Mouse (Mus musculus): ENCODE results near the gene Slc2a9. TPM values are rescaled to one million over a fixed set of nuclear protein-coding genes. Genes with fewer than 3 reads are reported as not detected.

The Slc2a9 gene
- polyA plus RNA-seq, 1 experiment: not detected

DNA sequence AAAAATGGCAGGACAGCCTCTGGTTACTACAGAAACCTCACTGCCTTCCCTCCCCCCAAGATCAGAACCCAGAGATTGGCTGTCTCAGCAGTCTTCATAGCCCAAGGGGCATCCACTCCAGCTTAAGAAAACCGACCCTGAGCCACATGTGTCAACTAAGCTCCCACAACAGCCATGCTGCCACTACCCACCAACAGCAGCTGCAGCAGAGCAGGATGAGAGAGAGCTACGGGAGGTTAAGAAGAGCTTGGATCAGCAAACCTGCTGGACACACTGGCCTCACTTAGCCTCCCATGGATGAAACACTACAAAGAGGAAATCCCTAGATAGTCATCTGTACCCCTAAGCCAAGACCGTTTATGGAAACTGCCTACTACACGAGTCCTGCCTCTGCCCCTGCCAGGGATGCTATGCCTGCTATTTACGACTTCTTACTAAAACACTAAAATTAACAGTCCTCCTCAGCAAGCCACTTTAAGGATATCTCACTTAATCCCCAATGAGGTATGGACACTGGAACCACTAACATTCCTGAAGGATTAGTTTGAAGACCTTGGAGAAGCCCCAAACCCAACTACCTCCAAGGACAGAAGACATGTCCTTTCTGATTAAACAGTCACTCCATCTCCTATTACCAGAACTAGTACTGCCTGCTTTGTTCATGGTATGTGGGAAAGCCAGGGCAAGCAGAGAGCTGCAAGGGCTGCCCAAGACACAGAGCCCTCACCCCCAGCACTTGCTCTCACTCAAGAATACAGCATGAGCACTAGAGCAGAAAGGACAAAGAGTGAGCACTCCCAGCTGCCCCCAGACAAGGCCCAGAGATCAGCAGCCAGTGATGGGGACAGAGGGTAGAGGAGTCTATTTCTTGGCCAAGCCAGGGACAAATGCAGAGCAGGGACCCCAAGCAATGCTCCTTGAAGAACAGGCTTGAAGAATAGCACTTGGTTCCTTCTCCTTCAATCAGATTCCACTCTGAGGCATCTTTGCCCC lies 41.8 kb upstream of the Slc2a9 start:
- Histone ChIP-seq H3K4me1 (ENCODE audit: control insufficient read depth, insufficient read depth, low read length) (no peaks in the 10 kb centered on the region), H3K4me3 (ENCODE audit: low read depth, low read length) (no peak overlapping the region), H3K9ac (ENCODE audit: low read depth, poor library complexity, severe bottlenecking) (no peak overlapping the region), H3K27ac (ENCODE audit: insufficient read depth, low read length) (no peak overlapping the region), H3K36me3 (ENCODE audit: control insufficient read depth, insufficient read depth, low read length, poor library complexity, severe bottlenecking) (peaks cover 47% of the 10 kb centered on the region), H3K9me3 (replicated peaks; ENCODE audit: control insufficient read depth, insufficient read depth, low read length, poor library complexity, severe bottlenecking) (no peaks in the 10 kb centered on the region), H3K27me3 (ENCODE audit: control insufficient read depth, insufficient read depth, low read length, poor library complexity, severe bottlenecking) (no peaks in the 10 kb centered on the region)
- no peak for TF ChIP-seq POLR2A (IDR thresholded peaks at IDR 0.05; ENCODE audit: insufficient read depth, low read length)
- TF ChIP-seq CTCF (IDR thresholded peaks at IDR 0.05; ENCODE audit: low read depth, low read length): no peak
- no peak for TF ChIP-seq EP300 (IDR thresholded peaks at IDR 0.05; ENCODE audit: insufficient read depth, low read depth, low read length)

- Histone ChIP-seq H3K27ac (ENCODE audit: insufficient read depth, low read length) (no peak overlapping the region), H3K4me1 (ENCODE audit: control insufficient read depth, insufficient read depth, low read length) (no peaks in the 10 kb centered on the region), H3K36me3 (ENCODE audit: control insufficient read depth, insufficient read depth, low read length, poor library complexity, severe bottlenecking) (peaks cover 54% of the 10 kb centered on the region), H3K9ac (ENCODE audit: low read depth, poor library complexity, severe bottlenecking) (no peak overlapping the region), H3K27me3 (ENCODE audit: control insufficient read depth, insufficient read depth, low read length, poor library complexity, severe bottlenecking) (no peaks in the 10 kb centered on the region), H3K4me3 (ENCODE audit: low read depth, low read length) (no peak overlapping the region), H3K9me3 (replicated peaks; ENCODE audit: control insufficient read depth, insufficient read depth, low read length, poor library complexity, severe bottlenecking) (no peaks in the 10 kb centered on the region)
- TF ChIP-seq POLR2A (IDR thresholded peaks at IDR 0.05; ENCODE audit: insufficient read depth, low read length): no peak
- no peak for TF ChIP-seq EP300 (IDR thresholded peaks at IDR 0.05; ENCODE audit: insufficient read depth, low read depth, low read length)
- TF ChIP-seq CTCF (IDR thresholded peaks at IDR 0.05; ENCODE audit: low read depth, low read length): no peak
Observed at GRCm38 (mm10) chr5:38543496-38544217, 40.7 kb upstream of the Slc2a9 start.

DNA sequence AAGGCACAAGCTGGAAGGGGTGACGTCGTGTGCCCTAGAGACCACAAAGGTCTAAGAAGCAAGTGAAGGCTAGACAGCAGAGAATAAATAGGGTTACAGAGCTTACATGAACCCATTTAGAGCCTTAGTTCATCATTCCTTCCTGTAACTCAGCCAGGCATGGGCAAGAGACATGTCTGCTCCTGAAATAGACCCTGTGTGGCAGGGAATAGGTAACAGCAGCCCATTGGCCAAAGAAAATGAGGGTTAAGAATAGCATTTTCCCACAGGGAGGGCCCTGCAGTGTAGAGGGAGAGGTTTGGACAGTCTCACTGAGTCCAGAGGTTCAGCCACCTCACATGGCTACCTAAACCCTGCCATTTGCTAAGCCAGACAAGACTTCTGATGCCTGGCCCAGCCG lies 38.8 kb upstream of the Slc2a9 start:
- H3K27ac ChIP-seq (ENCODE audit: insufficient read depth, low read length): no peak overlapping the region
- H3K36me3 ChIP-seq (ENCODE audit: control insufficient read depth, insufficient read depth, low read length, poor library complexity, severe bottlenecking): peaks cover 62% of the 10 kb centered on the region
- no peaks in the 10 kb centered on the region for H3K4me1 ChIP-seq (ENCODE audit: control insufficient read depth, insufficient read depth, low read length)
- TF ChIP-seq CTCF (IDR thresholded peaks at IDR 0.05; ENCODE audit: low read depth, low read length): no peak
- no peak overlapping the region for H3K4me3 ChIP-seq (ENCODE audit: low read depth, low read length)
- H3K9me3 ChIP-seq (replicated peaks; ENCODE audit: control insufficient read depth, insufficient read depth, low read length, poor library complexity, severe bottlenecking): no peaks in the 10 kb centered on the region
- H3K27me3 ChIP-seq (ENCODE audit: control insufficient read depth, insufficient read depth, low read length, poor library complexity, severe bottlenecking): no peaks in the 10 kb centered on the region
- no peak overlapping the region for H3K9ac ChIP-seq (ENCODE audit: low read depth, poor library complexity, severe bottlenecking)

- H3K9me3 ChIP-seq (replicated peaks; ENCODE audit: control insufficient read depth, insufficient read depth, low read length, poor library complexity, severe bottlenecking): no peaks in the 10 kb centered on the region
- H3K27me3 ChIP-seq (ENCODE audit: control insufficient read depth, insufficient read depth, low read length, poor library complexity, severe bottlenecking): no peaks in the 10 kb centered on the region
- H3K4me1 ChIP-seq (ENCODE audit: control insufficient read depth, insufficient read depth, low read length): no peaks in the 10 kb centered on the region
- no peak overlapping the region for H3K27ac ChIP-seq (ENCODE audit: insufficient read depth, low read length)
- TF ChIP-seq EP300 (IDR thresholded peaks at IDR 0.05; ENCODE audit: insufficient read depth, low read depth, low read length) (no peak), CTCF (IDR thresholded peaks at IDR 0.05; ENCODE audit: low read depth, low read length) (no peak), POLR2A (IDR thresholded peaks at IDR 0.05; ENCODE audit: insufficient read depth, low read length) (no peak)
- no peak overlapping the region for H3K4me3 ChIP-seq (ENCODE audit: low read depth, low read length)
- H3K9ac ChIP-seq (ENCODE audit: low read depth, poor library complexity, severe bottlenecking): no peak overlapping the region
- peaks cover 67% of the 10 kb centered on the region for H3K36me3 ChIP-seq (ENCODE audit: control insufficient read depth, insufficient read depth, low read length, poor library complexity, severe bottlenecking)
Observed at GRCm38 (mm10) chr5:38540898-38541297, 38.0 kb upstream of the Slc2a9 start.

DNA sequence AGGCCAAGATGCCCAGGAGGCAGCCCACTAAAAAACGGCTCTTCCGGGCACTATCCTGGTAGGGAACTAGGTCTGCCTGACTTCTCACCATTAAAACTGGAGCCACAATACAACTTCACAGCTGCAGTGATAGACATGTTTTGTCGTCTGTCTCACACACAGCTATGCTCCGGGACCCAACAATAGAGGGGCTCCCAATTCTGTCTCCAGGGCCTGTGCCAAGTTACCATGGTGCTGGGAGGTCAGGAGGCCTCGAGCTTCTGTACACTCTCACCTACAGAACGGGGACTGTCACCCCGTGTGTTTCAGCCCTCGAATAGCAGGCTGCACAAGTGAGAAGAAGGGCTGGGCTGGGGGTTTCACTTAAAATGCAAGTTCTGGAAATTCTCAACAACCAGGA lies 35.6 kb upstream of the Slc2a9 start:
- no peak overlapping the region for H3K4me3 ChIP-seq (ENCODE audit: low read depth, low read length)
- H3K9me3 ChIP-seq (replicated peaks; ENCODE audit: control insufficient read depth, insufficient read depth, low read length, poor library complexity, severe bottlenecking): no peaks in the 10 kb centered on the region
- H3K9ac ChIP-seq (ENCODE audit: low read depth, poor library complexity, severe bottlenecking): no peak overlapping the region
- TF ChIP-seq CTCF (IDR thresholded peaks at IDR 0.05; ENCODE audit: low read depth, low read length) (no peak), EP300 (IDR thresholded peaks at IDR 0.05; ENCODE audit: insufficient read depth, low read depth, low read length) (no peak), POLR2A (IDR thresholded peaks at IDR 0.05; ENCODE audit: insufficient read depth, low read length) (no peak)
- no peak overlapping the region for H3K27ac ChIP-seq (ENCODE audit: insufficient read depth, low read length)
- H3K36me3 ChIP-seq (ENCODE audit: control insufficient read depth, insufficient read depth, low read length, poor library complexity, severe bottlenecking): peaks cover 69% of the 10 kb centered on the region
- no peaks in the 10 kb centered on the region for H3K27me3 ChIP-seq (ENCODE audit: control insufficient read depth, insufficient read depth, low read length, poor library complexity, severe bottlenecking)
- H3K4me1 ChIP-seq (ENCODE audit: control insufficient read depth, insufficient read depth, low read length): no peaks in the 10 kb centered on the region

- H3K4me1 ChIP-seq (ENCODE audit: control insufficient read depth, insufficient read depth, low read length): no peaks in the 10 kb centered on the region
- TF ChIP-seq POLR2A (IDR thresholded peaks at IDR 0.05; ENCODE audit: insufficient read depth, low read length) (no peak), EP300 (IDR thresholded peaks at IDR 0.05; ENCODE audit: insufficient read depth, low read depth, low read length) (no peak), CTCF (IDR thresholded peaks at IDR 0.05; ENCODE audit: low read depth, low read length) (no peak)
- no peak overlapping the region for H3K4me3 ChIP-seq (ENCODE audit: low read depth, low read length)
- no peak overlapping the region for H3K27ac ChIP-seq (ENCODE audit: insufficient read depth, low read length)
- H3K9ac ChIP-seq (ENCODE audit: low read depth, poor library complexity, severe bottlenecking): no peak overlapping the region
- H3K27me3 ChIP-seq (ENCODE audit: control insufficient read depth, insufficient read depth, low read length, poor library complexity, severe bottlenecking): no peaks in the 10 kb centered on the region
- H3K36me3 ChIP-seq (ENCODE audit: control insufficient read depth, insufficient read depth, low read length, poor library complexity, severe bottlenecking): peaks cover 70% of the 10 kb centered on the region
- no peaks in the 10 kb centered on the region for H3K9me3 ChIP-seq (replicated peaks; ENCODE audit: control insufficient read depth, insufficient read depth, low read length, poor library complexity, severe bottlenecking)
Observed at GRCm38 (mm10) chr5:38537845-38538244, 34.9 kb upstream of the Slc2a9 start.

All from ES-Bruce4 (cell line).